Mouse (Mus musculus) small intestine, adult 2 months (tissue): Measurements from ENCODE around the gene Nfe2l1.

ENCODE experiments used
- CTCF ChIP-seq: fragments of 200-500 bp; IDR thresholded peaks from 2 replicates; pipeline ENCODE4 v1.5.1; 2012; ENCODE audit warnings: low read depth, mild to moderate bottlenecking, control low read depth, inconsistent platforms, low read length, moderate library complexity, mixed read lengths; ENCODE audit not compliant: insufficient replicate concordance, insufficient read length; ENCODE audit errors: extremely low read depth
- POLR2A ChIP-seq: fragments of 200-500 bp; IDR thresholded peaks from 2 replicates; pipeline ENCODE4 v1.6.1; 2012; ENCODE audit warnings: low read depth, mild to moderate bottlenecking, control low read depth, inconsistent platforms, low read length, moderate library complexity

- no peak for TF ChIP-seq CTCF
- TF ChIP-seq POLR2A = no peak
These were observed 33.6 kb upstream of the Nfe2l1 start for GRCm38 (mm10) chr11:96863206-96863995.
